Mouse (Mus musculus) left cerebral cortex, adult 8-10 months (tissue): Measurements from ENCODE around the gene Rad51b. TPM values are rescaled to one million over a fixed set of nuclear protein-coding genes. Genes with fewer than 3 reads are reported as not detected.

ENCODE experiments used
- DNase-seq, 2 experiments: peaks; one replicate each; pipeline ENCODE4 v3.0.0; 2022; ENCODE audit warnings: low spot score in 2 of 2
- total RNA-seq, 4 experiments: library from RNA; stranded (reverse); gene quantifications; 2 replicates each; pipeline ENCODE4 v1.2.4; 2022

The Rad51b gene
- total RNA-seq, 4 experiments from 2014 or later = 0.39 TPM; not detected in 3

- no peak for DNase-seq
These were observed 80.8 kb downstream of the Rad51b start for GRCm38 (mm10) chr12:79377861-79378260.

- no peak for DNase-seq
These were observed 83.1 kb downstream of the Rad51b start for GRCm38 (mm10) chr12:79380190-79380589.

GRCm38 (mm10) chr12:79381489-79381888 is 84.4 kb downstream of the Rad51b start:
- no peak for DNase-seq

- no peak for DNase-seq
These were observed 85.3 kb downstream of the Rad51b start for GRCm38 (mm10) chr12:79382416-79382815.

GRCm38 (mm10) chr12:79383583-79383982 is 86.5 kb downstream of the Rad51b start:
- no peak for DNase-seq

- DNase-seq = no peak
These were observed 87.7 kb downstream of the Rad51b start for GRCm38 (mm10) chr12:79384787-79385186.

- no peak for DNase-seq
These were observed 88.1 kb downstream of the Rad51b start for GRCm38 (mm10) chr12:79385199-79385598.

- no peak for DNase-seq
These were observed 90.8 kb downstream of the Rad51b start for GRCm38 (mm10) chr12:79387886-79388285.

GRCm38 (mm10) chr12:79389251-79389650 is 92.2 kb downstream of the Rad51b start:
- no peak for DNase-seq

GRCm38 (mm10) chr12:79389971-79390370 is 92.9 kb downstream of the Rad51b start:
- DNase-seq = no peak

- no peak for DNase-seq
These were observed 96.6 kb downstream of the Rad51b start for GRCm38 (mm10) chr12:79393636-79394035.

- DNase-seq = no peak
These were observed 106.9 kb downstream of the Rad51b start for GRCm38 (mm10) chr12:79403992-79404391.

- DNase-seq = no peak
These were observed 107.4 kb downstream of the Rad51b start for GRCm38 (mm10) chr12:79404494-79404893.

- no peak for DNase-seq
These were observed 111.6 kb downstream of the Rad51b start for GRCm38 (mm10) chr12:79408677-79409076.

- no peak for DNase-seq
These were observed 112.2 kb downstream of the Rad51b start for GRCm38 (mm10) chr12:79409126-79409860.

GRCm38 (mm10) chr12:79412894-79413507 is 115.9 kb downstream of the Rad51b start:
- no peak for DNase-seq

GRCm38 (mm10) chr12:79417360-79417759 is 120.3 kb downstream of the Rad51b start:
- no peak for DNase-seq

GRCm38 (mm10) chr12:79420605-79421004 is 123.5 kb downstream of the Rad51b start:
- DNase-seq = no peak

GRCm38 (mm10) chr12:79429507-79430291 is 132.6 kb downstream of the Rad51b start:
- DNase-seq = no peak

- DNase-seq = no peak
These were observed 134.1 kb downstream of the Rad51b start for GRCm38 (mm10) chr12:79431138-79431537.

- DNase-seq = no peak
These were observed 136.8 kb downstream of the Rad51b start for GRCm38 (mm10) chr12:79433724-79434442.

GRCm38 (mm10) chr12:79435474-79435873 is 138.4 kb downstream of the Rad51b start:
- no peak for DNase-seq
